Mouse (Mus musculus): ENCODE measurements around the gene Cadm4. TPM values are rescaled to one million over a fixed set of nuclear protein-coding genes. Genes with fewer than 3 reads are reported as not detected.

Gene Cadm4
- not detected for polyA plus RNA-seq (2017; shearing (Covaris generic))

GRCm38 (mm10) chr7:24481474-24482207, at the start of gene Cadm4:
TSS of gene Cadm4 (plus strand) at chr7:24482023.

GRCm38 (mm10) chr7:24451855-24452311, 29.9 kb upstream of the Cadm4 start, which contains the start of gene Irgc1:
TSS of gene Irgc1 (minus strand) at chr7:24452297.

GRCm38 (mm10) chr7:24462388-24463319, 19.2 kb upstream of the Cadm4 start, which contains the start of gene Plaur:
TSS of gene Plaur (plus strand) at chr7:24462484.

GRCm38 (mm10) chr7:24506838-24507725, 25.3 kb downstream of the Cadm4 start, which contains the start of gene Zfp428:
TSS of gene Zfp428 (plus strand) at chr7:24507006.

GRCm38 (mm10) chr7:24512355-24512754, 30.5 kb downstream of the Cadm4 start, which contains the start of gene AC161166.1:
TSS of gene AC161166.1 (minus strand) at chr7:24512455.

GRCm38 (mm10) chr7:24530062-24530931, 48.5 kb downstream of the Cadm4 start, which contains the start of gene Irgq:
TSS of gene Irgq (plus strand) at chr7:24530689.

GRCm38 (mm10) chr7:24546068-24546614, 64.3 kb downstream of the Cadm4 start, which contains the start of the genes Pinlyp and Xrcc1:
TSS of gene Pinlyp (minus strand) at chr7:24546118.
TSS of gene Xrcc1 (plus strand) at chr7:24546289.

Other genes with a start within 250 kb of the Cadm4 start
- 4.3 TPM for gene Zfp109, start 244.5 kb upstream of the Cadm4 start, polyA plus RNA-seq (2017; shearing (Covaris generic))
- gene Zfp108, start 227.2 kb upstream of the Cadm4 start, polyA plus RNA-seq (2017; shearing (Covaris generic)): 0.56 TPM
- 1.7 TPM for gene Zfp93, start 211.6 kb upstream of the Cadm4 start, polyA plus RNA-seq (2017; shearing (Covaris generic))
- gene Zfp61, start 180.8 kb upstream of the Cadm4 start, polyA plus RNA-seq (2017; shearing (Covaris generic)): 20.5 TPM
- gene Zfp94, start 165.4 kb upstream of the Cadm4 start, polyA plus RNA-seq (2017; shearing (Covaris generic)): 12.3 TPM
- not detected for gene Tescl, start 148.1 kb upstream of the Cadm4 start, polyA plus RNA-seq (2017; shearing (Covaris generic))
- gene Lypd5, start 132.8 kb upstream of the Cadm4 start, polyA plus RNA-seq (2017; shearing (Covaris generic)): not detected
- 397 TPM for gene Kcnn4, start 111.8 kb upstream of the Cadm4 start, polyA plus RNA-seq (2017; shearing (Covaris generic))
- gene Smg9, start 82.4 kb upstream of the Cadm4 start, polyA plus RNA-seq (2017; shearing (Covaris generic)): 66.6 TPM
- gene Irgc1, start 29.7 kb upstream of the Cadm4 start, polyA plus RNA-seq (2017; shearing (Covaris generic)): 0.41 TPM
- 1.7 TPM for gene Plaur, start 19.5 kb upstream of the Cadm4 start, polyA plus RNA-seq (2017; shearing (Covaris generic))
- 2.2 TPM for gene Zfp428, start 25.0 kb downstream of the Cadm4 start, polyA plus RNA-seq (2017; shearing (Covaris generic))
- not detected for gene AC161166.1, start 30.4 kb downstream of the Cadm4 start, polyA plus RNA-seq (2017; shearing (Covaris generic))
- gene Irgq, start 48.7 kb downstream of the Cadm4 start, polyA plus RNA-seq (2017; shearing (Covaris generic)): 4.8 TPM
- gene Pinlyp, start 64.1 kb downstream of the Cadm4 start, polyA plus RNA-seq (2017; shearing (Covaris generic)): not detected
- gene Xrcc1, start 64.3 kb downstream of the Cadm4 start, polyA plus RNA-seq (2017; shearing (Covaris generic)): 75.0 TPM
- 19.1 TPM for gene Ethe1, start 105.5 kb downstream of the Cadm4 start, polyA plus RNA-seq (2017; shearing (Covaris generic))
- gene Zfp575, start 105.6 kb downstream of the Cadm4 start, polyA plus RNA-seq (2017; shearing (Covaris generic)): 0.47 TPM
- gene Phldb3, start 128.7 kb downstream of the Cadm4 start, polyA plus RNA-seq (2017; shearing (Covaris generic)): 1.3 TPM
- not detected for gene Lypd3, start 154.5 kb downstream of the Cadm4 start, polyA plus RNA-seq (2017; shearing (Covaris generic))
- gene Tex101, start 194.7 kb downstream of the Cadm4 start, polyA plus RNA-seq (2017; shearing (Covaris generic)): not detected
- gene BC049730, start 227.2 kb downstream of the Cadm4 start, polyA plus RNA-seq (2017; shearing (Covaris generic)): not detected
- gene Gm4763, start 244.9 kb downstream of the Cadm4 start, polyA plus RNA-seq (2017; shearing (Covaris generic)): not detected

All from CD4-positive, CD25-positive, alpha-beta regulatory T cell (primary cell).